Mouse (Mus musculus) kidney, adult 9 months (tissue): ENCODE data around the gene Rem2.

Experiments
- DNase-seq: peaks from one replicate; pipeline ENCODE4 v3.0.0; 2022

The Rem2 gene

GRCm38 (mm10) chr14:54492345-54493131 is 16.6 kb downstream of the Rem2 start:
- DNase-seq: no peak

- no peak for DNase-seq
These were observed 17.3 kb downstream of the Rem2 start for GRCm38 (mm10) chr14:54493236-54493635.

DNA sequence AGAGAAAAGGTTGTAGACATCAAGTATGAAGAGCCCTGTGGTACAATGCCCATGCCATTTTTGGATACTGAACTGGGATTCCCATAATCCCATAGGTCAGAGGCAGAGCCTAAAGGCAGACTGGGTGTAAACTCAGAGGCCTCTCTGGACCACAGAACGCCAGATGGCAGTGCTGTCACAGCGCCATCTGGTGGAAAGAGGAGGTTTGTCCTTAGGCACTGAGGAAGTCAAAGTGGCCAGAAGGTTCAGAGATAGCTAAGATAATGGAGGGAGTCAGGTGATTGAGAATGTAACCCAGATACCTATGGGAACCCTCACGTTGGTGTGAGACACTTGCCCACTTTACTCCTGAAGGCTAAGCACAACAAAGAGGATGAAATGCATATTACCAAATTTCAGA is 18.3 kb downstream of the Rem2 start:
- DNase-seq: peak; percentile 77

DNA sequence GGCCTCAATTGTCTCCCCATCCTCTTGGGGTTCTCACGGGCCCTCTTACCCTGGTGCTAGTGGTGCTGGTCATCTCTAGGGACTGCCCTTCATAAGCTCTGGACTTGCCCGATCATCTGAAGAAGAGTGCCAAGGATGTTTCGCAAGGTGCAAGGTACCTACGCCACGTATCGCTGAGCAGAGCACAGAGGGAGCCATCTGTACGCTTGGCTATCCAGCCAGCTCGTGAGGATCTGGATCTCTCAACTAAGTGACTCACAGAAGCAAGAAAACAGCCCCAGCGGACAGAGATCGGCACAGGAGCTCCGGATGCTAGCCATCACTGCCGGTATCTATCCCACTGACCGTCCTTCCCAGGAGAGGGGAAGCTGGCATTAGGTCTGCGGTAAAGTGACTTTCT is 20.8 kb downstream of the Rem2 start:
- DNase-seq: peak; percentile 72

DNA sequence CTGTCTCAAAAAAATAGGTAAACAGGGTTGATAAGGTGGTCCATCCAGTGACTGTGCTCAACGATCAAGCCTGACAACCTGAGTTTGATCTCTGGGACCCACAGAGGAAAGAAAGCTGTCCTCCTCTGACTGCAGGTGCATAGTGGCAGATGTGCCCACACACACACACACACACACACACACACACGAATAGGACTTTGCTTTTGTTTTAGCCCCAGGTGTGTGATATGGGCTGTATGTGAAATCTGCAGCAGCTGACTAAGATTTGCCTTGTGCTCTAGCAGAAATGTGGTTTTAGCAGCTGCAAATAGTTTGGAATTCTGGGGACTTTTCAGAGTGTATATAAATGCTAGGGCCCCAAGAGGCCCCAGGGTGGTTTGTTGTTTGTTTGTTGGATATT is 23.4 kb downstream of the Rem2 start:
- DNase-seq: no peak

GRCm38 (mm10) chr14:54501365-54501764 is 25.5 kb downstream of the Rem2 start:
- no peak for DNase-seq

DNA sequence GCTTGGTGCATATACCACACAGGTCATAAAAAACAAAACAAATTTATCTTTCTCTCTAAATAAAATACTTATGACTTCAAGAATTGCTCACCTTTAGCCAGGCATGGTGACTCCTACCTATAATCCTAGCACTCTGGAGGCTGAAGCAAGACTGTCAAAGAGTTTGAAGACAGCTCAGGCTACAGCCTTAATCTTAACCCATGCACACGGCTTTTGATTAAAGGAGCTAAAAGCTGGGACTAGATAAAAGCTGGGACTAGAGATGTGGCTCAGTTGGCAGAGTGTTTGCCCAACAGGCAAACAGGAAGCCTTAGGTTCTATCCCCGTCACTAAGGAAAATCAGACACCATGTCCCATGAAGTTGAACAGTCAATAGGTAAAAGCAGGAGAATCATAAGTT is 27.2 kb downstream of the Rem2 start:
- no peak for DNase-seq

DNA sequence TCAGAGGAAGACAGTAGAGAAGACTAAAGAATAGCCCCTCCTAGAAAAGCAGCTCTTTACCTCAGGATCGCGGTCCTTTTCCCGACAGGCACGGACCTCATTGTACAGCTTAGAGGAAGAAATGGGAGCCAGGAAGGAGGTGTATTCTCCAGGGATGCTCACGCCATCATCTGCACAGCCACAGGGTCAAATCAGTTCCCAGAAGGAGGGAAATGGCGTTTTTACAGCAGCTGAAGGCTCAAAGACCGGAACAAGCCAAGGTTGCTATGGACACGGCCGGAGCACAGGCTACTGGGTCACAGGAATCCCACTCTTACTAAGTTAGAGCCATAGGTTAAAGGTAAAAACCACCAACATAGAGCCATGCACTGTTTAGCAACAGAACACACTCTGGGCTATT is 33.9 kb downstream of the Rem2 start:
- no peak for DNase-seq

DNA sequence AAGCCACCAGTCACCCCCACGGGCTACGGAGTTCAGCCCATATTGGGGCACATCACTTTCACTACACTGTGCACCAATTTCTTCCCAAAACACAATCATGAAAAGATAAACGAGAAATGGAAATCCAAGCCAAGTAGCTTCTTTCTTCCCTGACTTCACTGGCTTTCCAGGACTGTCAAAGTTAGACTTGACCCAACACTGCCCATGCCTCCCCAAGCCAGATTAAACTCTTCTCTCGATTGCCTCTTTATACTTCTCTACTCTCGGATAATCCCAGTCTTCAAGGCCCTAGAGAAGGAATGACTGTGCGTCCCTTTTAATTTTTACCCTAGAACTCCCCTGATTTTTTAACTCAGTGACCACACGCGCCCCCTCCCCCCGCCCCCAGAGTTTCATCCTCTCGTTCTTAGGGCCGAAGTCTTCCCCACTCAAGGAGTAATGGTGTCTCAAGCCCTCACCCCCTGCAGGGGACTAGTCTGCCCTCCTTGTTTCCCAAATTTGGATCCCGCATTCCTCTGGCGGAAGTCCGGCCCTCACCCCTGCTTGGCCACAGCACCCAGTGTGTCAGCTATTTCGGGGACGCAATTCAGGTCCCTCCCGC is 40.9 kb downstream of the Rem2 start:
- DNase-seq: no peak

DNA sequence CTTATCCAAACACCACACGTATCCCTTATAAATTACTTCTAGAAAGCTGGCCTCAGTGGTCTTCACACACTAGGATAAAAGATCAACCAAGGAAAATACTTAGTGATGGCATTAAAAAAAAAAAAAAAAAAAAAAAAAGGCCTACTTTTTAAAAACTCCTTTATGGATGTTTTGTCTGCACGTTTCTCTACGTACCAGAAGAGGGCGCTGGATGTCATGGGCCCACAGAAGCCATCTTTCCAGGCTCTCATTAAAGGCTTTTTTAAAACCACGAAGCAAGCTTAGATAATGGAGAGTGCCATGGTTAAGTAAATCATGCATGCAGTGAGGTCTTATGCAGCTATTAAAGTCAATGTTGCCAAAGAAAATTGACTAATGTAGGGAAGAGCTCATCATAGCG is 47.7 kb downstream of the Rem2 start:
- DNase-seq: no peak

GRCm38 (mm10) chr14:54527227-54528006 is 51.5 kb downstream of the Rem2 start:
- DNase-seq: no peak

DNA sequence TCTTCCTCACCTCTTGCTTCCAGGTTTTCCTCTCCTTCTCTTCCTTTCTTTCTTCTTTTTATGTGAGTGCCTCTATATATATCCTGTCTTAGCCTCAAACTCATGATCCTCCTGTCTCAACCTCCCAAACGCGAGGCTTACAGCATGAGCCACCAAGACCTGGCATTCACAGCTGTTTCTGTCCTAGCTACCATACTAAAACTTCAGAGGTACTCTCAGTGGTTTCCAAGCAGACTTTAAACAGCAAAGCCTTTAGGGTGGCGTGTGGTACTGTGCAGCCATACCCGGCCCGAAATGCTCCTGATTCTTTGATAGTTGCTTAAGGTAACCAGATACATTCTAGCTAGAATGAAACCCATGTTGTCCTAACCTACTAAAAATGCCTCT is 52.1 kb downstream of the Rem2 start:
- DNase-seq: no peak

GRCm38 (mm10) chr14:54528446-54529111 is 52.7 kb downstream of the Rem2 start:
- DNase-seq: peak; percentile 89
